In the genomic region with DNA sequence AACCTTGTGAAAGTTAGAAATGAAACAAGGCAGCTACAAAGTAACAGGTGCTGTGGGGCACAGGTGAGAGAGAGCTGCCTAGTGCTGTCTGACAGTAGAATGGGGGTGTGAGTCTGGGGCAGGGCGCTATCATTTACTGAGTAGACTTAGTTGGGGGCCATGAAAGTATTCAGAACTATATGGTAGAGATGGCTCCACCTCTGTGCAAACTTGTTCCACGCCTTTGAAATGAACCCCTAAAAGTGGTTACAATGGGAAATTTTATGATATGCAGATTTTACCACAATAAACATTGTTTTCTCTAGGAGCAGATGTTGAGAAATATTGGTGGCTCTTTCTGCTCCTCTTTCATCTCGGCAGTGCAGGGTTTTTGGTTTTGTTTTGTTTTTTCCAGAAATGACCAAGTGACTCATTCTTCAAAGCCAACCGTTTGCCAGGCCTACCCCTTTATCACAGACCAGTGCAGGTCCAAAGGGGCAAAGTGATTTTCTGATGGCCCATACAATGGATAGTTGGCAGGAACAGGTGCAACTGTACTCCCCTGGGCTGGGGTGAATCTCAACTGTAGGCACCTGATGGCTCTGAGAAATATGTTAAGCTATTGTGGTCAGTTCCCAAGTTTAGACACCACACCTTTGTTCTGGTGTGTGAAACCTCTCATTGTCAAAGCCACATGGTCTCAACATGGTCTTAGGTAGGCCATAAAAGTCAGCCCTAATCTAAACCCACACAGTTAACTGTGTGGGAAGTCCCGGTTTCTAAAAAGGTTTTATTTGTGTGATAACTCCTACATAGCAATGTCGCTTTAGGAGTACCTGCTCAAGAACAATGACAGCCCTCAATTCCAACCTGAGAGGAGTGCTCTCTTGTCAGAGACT, we compare ENCODE assay signal across 21 mouse cellular contexts.
DNase-seq lines count a peak whose midpoint lies in the region; ATAC-seq lines count a peak whose summit lies in the region.
"Had no signal": no experiment of that assay in that cellular context is flagged by ENCODE, and none has a peak within 500 bp of the region (broad histone marks: within the 10 kb centered on the region; RNA-seq: fewer than 3 reads in every experiment).

No protein-coding gene starts in this region.

- H3K36me3 ChIP-seq in embryonic facial prominence, embryonic 13.5 days: no peaks in the 10 kb centered on the region
- no peaks in the 10 kb centered on the region for H3K36me3 ChIP-seq in embryonic facial prominence, embryonic 10.5 days (replicated peaks)
- no peaks in the 10 kb centered on the region for H3K36me3 ChIP-seq in embryonic facial prominence, embryonic 15.5 days
- H3K36me3 ChIP-seq: forebrain, embryonic 15.5 days; G1E; heart, embryonic 13.5 days; limb, embryonic 12.5 days; liver, embryonic 15.5 days; midbrain, embryonic 12.5 days had no signal

- no peak overlapping the region for H3K9ac ChIP-seq in embryonic facial prominence, embryonic 13.5 days
- H3K9ac ChIP-seq in embryonic facial prominence, embryonic 15.5 days: no peak overlapping the region
- H3K9ac ChIP-seq: forebrain, embryonic 15.5 days; heart, embryonic 13.5 days; limb, embryonic 12.5 days; liver, embryonic 15.5 days; midbrain, embryonic 12.5 days had no signal

- no peaks in the 10 kb centered on the region for H3K9me3 ChIP-seq in embryonic facial prominence, embryonic 13.5 days
- no peaks in the 10 kb centered on the region for H3K9me3 ChIP-seq in embryonic facial prominence, embryonic 10.5 days
- H3K9me3 ChIP-seq in embryonic facial prominence, embryonic 15.5 days (replicated peaks): no peaks in the 10 kb centered on the region
- H3K9me3 ChIP-seq: forebrain, embryonic 15.5 days; G1E; heart, embryonic 13.5 days; limb, embryonic 12.5 days; liver, embryonic 15.5 days; midbrain, embryonic 12.5 days had no signal

- WGBS in embryonic facial prominence, embryonic 13.5 days: 82% methylated on average over 6 of the region's 6 CpGs
- 85% methylated on average over 6 of the region's 6 CpGs for WGBS in embryonic facial prominence, embryonic 10.5 days
- 76% methylated on average over 6 of the region's 6 CpGs for WGBS in embryonic facial prominence, embryonic 15.5 days

- ATAC-seq in embryonic facial prominence, embryonic 13.5 days (ENCODE audit: insufficient number of reproducible peaks, insufficient read depth, low FRiP score, low TSS enrichment, low read depth): no peak
- ATAC-seq in embryonic facial prominence, embryonic 15.5 days (ENCODE audit: insufficient number of reproducible peaks, low FRiP score, low TSS enrichment, low read depth): no peak
- ATAC-seq: forebrain, embryonic 15.5 days had no signal

- peak overlapping the region; percentile 33; the same call in 1 of the 2 replicates for H3K27ac ChIP-seq in embryonic facial prominence, embryonic 13.5 days
- H3K27ac ChIP-seq in embryonic facial prominence, embryonic 10.5 days (replicated peaks): no peak overlapping the region
- H3K27ac ChIP-seq in embryonic facial prominence, embryonic 15.5 days (replicated peaks): peak overlapping the region; percentile 67
- H3K27ac ChIP-seq: forebrain, embryonic 15.5 days; heart, embryonic 13.5 days; liver, embryonic 15.5 days; midbrain, embryonic 12.5 days had no signal

- DNase-seq in embryonic facial prominence, embryonic 10.5 days (ENCODE audit: low spot score): no peak
- peak; percentile 15 for DNase-seq in 416B (ENCODE audit: low read depth)
- peak; percentile 48 for DNase-seq in naive thymus-derived CD4-positive, alpha-beta T cell, adult 2 months (ENCODE audit: low read depth)
- no peak for DNase-seq in layer of hippocampus, postnatal 36 days
- DNase-seq in lung, postnatal 4 days: no peak
- DNase-seq in cerebellum, adult 9-11 months: no peak
- DNase-seq: adrenal gland, postnatal 10 days; cerebellum, adult 8-10 months; gastrocnemius, postnatal 14 days; kidney, adult 11 months; kidney, postnatal 25 days; right cerebral cortex, postnatal 14 days had no signal

- no peak overlapping the region for H3K4me2 ChIP-seq in embryonic facial prominence, embryonic 13.5 days
- H3K4me2 ChIP-seq in embryonic facial prominence, embryonic 15.5 days (replicated peaks): no peak overlapping the region
- H3K4me2 ChIP-seq: forebrain, embryonic 15.5 days; heart, embryonic 13.5 days; limb, embryonic 12.5 days; liver, embryonic 15.5 days; midbrain, embryonic 12.5 days had no signal

- no peak overlapping the region for H3K4me3 ChIP-seq in embryonic facial prominence, embryonic 13.5 days
- no peak overlapping the region for H3K4me3 ChIP-seq in embryonic facial prominence, embryonic 10.5 days
- H3K4me3 ChIP-seq in embryonic facial prominence, embryonic 15.5 days (replicated peaks): no peak overlapping the region
- H3K4me3 ChIP-seq: erythroblast, embryonic 14.5 days; forebrain, embryonic 15.5 days; heart, embryonic 13.5 days; limb, embryonic 12.5 days; liver, embryonic 15.5 days; midbrain, embryonic 12.5 days had no signal

- H3K27me3 ChIP-seq in embryonic facial prominence, embryonic 13.5 days: no peaks in the 10 kb centered on the region
- H3K27me3 ChIP-seq in embryonic facial prominence, embryonic 10.5 days (replicated peaks; ENCODE audit: low read depth, poor library complexity, severe bottlenecking): no peaks in the 10 kb centered on the region
- H3K27me3 ChIP-seq in embryonic facial prominence, embryonic 15.5 days: no peaks in the 10 kb centered on the region
- H3K27me3 ChIP-seq: forebrain, embryonic 15.5 days; heart, embryonic 13.5 days; limb, embryonic 12.5 days; liver, embryonic 15.5 days; midbrain, embryonic 12.5 days had no signal

- H3K4me1 ChIP-seq in embryonic facial prominence, embryonic 13.5 days: peaks cover 24% of the 10 kb centered on the region; the same call in 1 of the 2 replicates
- 0 out of 2 replicates have a peak, but pooled peaks cover 3% of the 10 kb centered on the region for H3K4me1 ChIP-seq in embryonic facial prominence, embryonic 10.5 days
- peaks cover 12% of the 10 kb centered on the region for H3K4me1 ChIP-seq in embryonic facial prominence, embryonic 15.5 days
- H3K4me1 ChIP-seq: forebrain, embryonic 15.5 days; heart, embryonic 13.5 days; midbrain, embryonic 12.5 days had no signal

Comparison
In these comparisons a context has a peak if more than half of its experiments do, and no peak if none do; other contexts are left out.
1. DNase-seq: peak in 416B (single experiment) and naive thymus-derived CD4-positive, alpha-beta T cell, adult 2 months (single experiment); none in embryonic facial prominence, embryonic 10.5 days (single experiment), layer of hippocampus, postnatal 36 days (0 of 2), lung, postnatal 4 days (0 of 2) and cerebellum, adult 9-11 months (single experiment).